Mouse (Mus musculus) brown adipose tissue, adult 24 weeks (tissue): ENCODE data around the gene Mafg. TPM values are rescaled to one million over a fixed set of nuclear protein-coding genes. Genes with fewer than 3 reads are reported as not detected.

Experiments
- H3K27ac ChIP-seq: fragments of 200-500 bp; replicated peaks from 2 replicates; pipeline ENCODE4 v1.5.1; 2012; ENCODE audit warnings: low read depth, mild to moderate bottlenecking, low read length
- H3K4me1 ChIP-seq: fragments of 200-500 bp; 2 replicates; pipeline ENCODE4 v1.6.1; 2012; ENCODE audit warnings: low read length, mixed read lengths; ENCODE audit not compliant: control insufficient read depth, insufficient read depth, insufficient read length
- H3K4me3 ChIP-seq: fragments of 200-500 bp; 2 replicates; pipeline ENCODE4 v1.5.1; 2012; ENCODE audit warnings: low read depth, mild to moderate bottlenecking, low read length, moderate library complexity; ENCODE audit not compliant: insufficient read depth
- polyA plus RNA-seq: library from polyadenylated mRNA; stranded (reverse); fragments of >200 nt; gene quantifications from 2 replicates; pipeline ENCODE4 v1.2.4, GENCODE M21; 2012; ENCODE audit not compliant: missing spikeins, insufficient read depth, insufficient read length

Gene Mafg
- polyA plus RNA-seq, 1 experiment: 10.4 TPM

GRCm38 (mm10) chr11:120631726-120632448, 1.5 kb downstream of the Mafg start:
- Histone ChIP-seq H3K27ac (no peak overlapping the region; the same call in 1 of the 2 replicates), H3K4me3 (peak overlapping the region; percentile 97), H3K4me1 (peaks cover 31% of the 10 kb centered on the region)

DNA sequence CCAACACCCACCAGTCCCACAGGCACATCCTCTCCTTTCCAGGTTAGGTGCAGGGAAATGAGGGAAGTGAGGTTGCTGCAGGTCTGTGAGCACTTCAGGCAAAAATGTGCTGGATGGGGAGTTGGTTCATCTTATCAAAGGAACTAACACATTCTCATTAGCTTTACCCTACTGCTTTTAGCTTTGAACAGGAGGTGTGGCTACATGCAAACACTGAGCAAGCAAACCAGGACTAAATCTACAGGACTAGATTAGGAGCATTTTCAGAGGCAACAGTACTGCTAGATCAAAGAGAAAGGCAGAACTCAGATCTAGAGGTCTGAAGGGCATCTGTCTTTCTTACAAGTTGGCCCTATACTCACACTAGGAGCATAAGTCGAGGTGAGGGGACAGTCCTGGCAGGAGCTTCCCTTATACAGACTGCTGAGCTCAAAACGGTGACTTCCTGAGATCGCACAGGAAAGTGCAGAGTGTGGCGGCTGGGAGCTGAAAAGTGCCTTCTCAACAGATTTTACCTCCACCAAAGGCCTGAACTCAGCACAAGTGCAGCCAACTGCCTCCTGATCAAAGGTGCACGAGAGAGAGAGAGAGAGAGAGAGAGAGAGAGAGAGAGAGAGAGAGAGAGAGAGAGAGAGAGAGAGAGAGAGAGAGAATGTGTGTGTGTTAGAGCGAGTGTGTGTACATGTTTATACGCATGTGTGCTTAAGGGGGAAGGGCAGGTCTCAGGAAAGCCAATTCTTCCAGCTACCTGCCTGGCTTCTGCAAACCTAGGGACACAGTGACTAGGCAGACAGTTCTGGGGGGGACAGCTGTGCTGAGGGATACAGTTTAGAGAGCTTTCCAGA, 2.3 kb downstream of the Mafg start:
- H3K4me3 ChIP-seq: no peak overlapping the region

DNA sequence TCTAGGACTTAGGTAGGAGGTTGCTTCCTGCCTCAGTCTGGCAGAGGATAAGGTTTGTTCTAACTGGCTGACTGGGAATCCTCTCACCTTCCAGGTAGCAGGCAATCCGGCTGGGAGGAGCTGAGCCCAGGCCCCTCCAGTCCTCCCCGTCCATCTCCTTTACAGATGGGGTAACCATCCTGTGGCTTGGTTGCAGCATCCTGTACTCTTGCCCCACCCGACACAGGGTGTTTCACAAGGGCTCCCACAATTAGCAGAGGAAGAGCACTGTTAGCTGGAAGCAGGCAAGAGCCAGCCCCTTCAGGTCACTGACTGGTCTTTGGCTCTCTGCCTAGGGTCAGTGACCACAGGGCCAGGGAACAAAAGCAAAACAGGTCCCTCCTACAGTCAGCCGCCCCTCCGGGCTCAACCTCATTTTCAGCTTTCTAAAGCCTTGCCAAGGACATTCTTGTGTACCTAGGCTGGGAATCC, 3.0 kb downstream of the Mafg start:
- H3K4me1 ChIP-seq: peaks cover 31% of the 10 kb centered on the region
- peak overlapping the region; percentile 3 for H3K4me3 ChIP-seq
- peak overlapping the region; percentile 41 for H3K27ac ChIP-seq

More for the DNA sequence above, 2.3 kb downstream of the Mafg start:
- peak overlapping the region; percentile 10; the same call in 1 of the 2 replicates for H3K27ac ChIP-seq
- H3K4me1 ChIP-seq: peaks cover 31% of the 10 kb centered on the region

- peak overlapping the region; percentile 12 for H3K4me3 ChIP-seq
- peaks cover 35% of the 10 kb centered on the region for H3K4me1 ChIP-seq
Measured at GRCm38 (mm10) chr11:120629911-120630310, 3.5 kb downstream of the Mafg start.

GRCm38 (mm10) chr11:120629341-120629730, 4.1 kb downstream of the Mafg start:
- H3K27ac ChIP-seq: peak overlapping the region; percentile 39

More at GRCm38 (mm10) chr11:120629911-120630310, 3.5 kb downstream of the Mafg start:
- peak overlapping the region; percentile 41 for H3K27ac ChIP-seq

DNA sequence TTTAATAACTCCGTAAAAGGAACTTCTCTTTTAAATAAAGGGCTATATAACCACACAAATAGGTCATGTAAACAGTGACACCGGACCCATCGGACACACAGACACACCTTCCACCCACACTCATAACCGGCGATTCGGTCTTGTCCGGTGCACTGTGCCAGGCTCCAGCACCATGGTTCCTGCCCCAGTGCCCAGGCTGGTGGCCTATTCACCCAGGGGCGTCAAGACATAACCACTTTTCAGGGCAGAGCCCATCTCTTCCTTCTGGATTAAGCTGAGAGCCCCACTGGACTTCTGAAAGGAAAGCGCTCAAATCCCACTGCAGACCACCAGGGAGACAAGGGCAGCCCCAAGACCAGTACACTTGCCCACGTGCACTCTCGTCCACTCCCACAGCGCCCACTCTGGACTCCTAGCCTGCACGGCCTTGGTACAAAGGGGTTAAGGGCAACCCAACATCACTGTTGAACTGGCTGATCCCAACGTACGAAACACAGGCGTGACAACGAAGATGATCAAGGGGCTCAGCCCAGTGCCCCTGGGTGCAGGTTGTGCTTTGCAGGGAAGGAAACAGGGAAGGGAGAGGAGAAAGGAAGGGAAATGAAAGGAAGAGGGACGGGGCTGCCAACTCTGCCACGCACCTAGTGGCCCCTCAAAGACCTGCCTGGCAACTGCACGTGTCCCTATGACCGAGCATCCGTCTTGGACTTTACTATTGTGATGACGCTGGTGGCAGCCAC, 4.6 kb downstream of the Mafg start:
- Histone ChIP-seq H3K4me1 (peaks cover 35% of the 10 kb centered on the region), H3K4me3 (no peak overlapping the region; the same call in 1 of the 2 replicates), H3K27ac (no peak overlapping the region)

More at GRCm38 (mm10) chr11:120629341-120629730, 4.1 kb downstream of the Mafg start:
- peaks cover 35% of the 10 kb centered on the region for H3K4me1 ChIP-seq
- H3K4me3 ChIP-seq: peak overlapping the region; percentile 12

- Histone ChIP-seq H3K4me1 (peaks cover 35% of the 10 kb centered on the region), H3K27ac (no peak overlapping the region), H3K4me3 (no peak overlapping the region)
Measured at GRCm38 (mm10) chr11:120627468-120628300, 5.7 kb downstream of the Mafg start.

- Histone ChIP-seq H3K4me1 (peaks cover 30% of the 10 kb centered on the region), H3K27ac (no peak overlapping the region), H3K4me3 (no peak overlapping the region)
Measured at GRCm38 (mm10) chr11:120626785-120627467, 6.5 kb downstream of the Mafg start.

- peak within 1 kb of the TSS; percentile 46; the same call in 1 of the 2 replicates for H3K27ac ChIP-seq
- peaks cover 15% of the 10 kb centered on the region for H3K4me1 ChIP-seq
- peak within 1 kb of the TSS; percentile 95 for H3K4me3 ChIP-seq
Measured at GRCm38 (mm10) chr11:120625152-120625775, 8.1 kb downstream of the Mafg start, which contains the start of gene Sirt7. TSS of gene Sirt7 (minus strand) at chr11:120625240.

DNA sequence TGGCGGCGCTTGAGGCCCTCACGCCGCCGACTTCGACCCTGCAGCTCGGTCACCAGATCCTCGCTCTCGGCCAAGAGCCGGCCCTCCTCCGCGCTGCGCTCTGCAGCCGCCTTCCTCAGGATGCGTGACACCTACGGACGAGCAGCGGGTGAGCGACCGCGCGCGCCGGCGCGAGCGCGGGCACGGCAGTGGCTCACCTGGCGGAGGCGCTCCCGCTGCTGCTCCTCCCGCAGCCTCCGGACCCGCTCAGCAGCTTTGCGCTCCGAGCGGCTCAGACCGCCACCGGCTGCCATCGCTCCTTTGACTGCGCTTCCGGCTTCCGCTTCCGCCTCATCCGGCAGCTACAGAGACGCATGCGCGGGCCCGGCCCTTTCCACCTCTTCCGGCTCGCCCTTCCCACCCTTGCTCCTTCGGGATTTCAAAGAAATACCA, 8.7 kb downstream of the Mafg start:
- Histone ChIP-seq H3K4me3 (peak overlapping the region; percentile 95), H3K27ac (no peak overlapping the region), H3K4me1 (peaks cover 11% of the 10 kb centered on the region)

GRCm38 (mm10) chr11:120623961-120624679, 9.3 kb downstream of the Mafg start:
- peak overlapping the region; percentile 95 for H3K4me3 ChIP-seq
- H3K27ac ChIP-seq: no peak overlapping the region
- H3K4me1 ChIP-seq: peaks cover 5% of the 10 kb centered on the region

GRCm38 (mm10) chr11:120622805-120623204, 10.6 kb downstream of the Mafg start:
- H3K27ac ChIP-seq: no peak overlapping the region
- H3K4me1 ChIP-seq: peaks cover 4% of the 10 kb centered on the region
- no peak overlapping the region for H3K4me3 ChIP-seq

- Histone ChIP-seq H3K4me1 (peaks cover 7% of the 10 kb centered on the region), H3K4me3 (no peak overlapping the region), H3K27ac (no peak overlapping the region)
Measured at GRCm38 (mm10) chr11:120620195-120620594, 13.2 kb downstream of the Mafg start.
